ENCODE assay signal across 9 mouse cellular contexts in the genomic region with DNA sequence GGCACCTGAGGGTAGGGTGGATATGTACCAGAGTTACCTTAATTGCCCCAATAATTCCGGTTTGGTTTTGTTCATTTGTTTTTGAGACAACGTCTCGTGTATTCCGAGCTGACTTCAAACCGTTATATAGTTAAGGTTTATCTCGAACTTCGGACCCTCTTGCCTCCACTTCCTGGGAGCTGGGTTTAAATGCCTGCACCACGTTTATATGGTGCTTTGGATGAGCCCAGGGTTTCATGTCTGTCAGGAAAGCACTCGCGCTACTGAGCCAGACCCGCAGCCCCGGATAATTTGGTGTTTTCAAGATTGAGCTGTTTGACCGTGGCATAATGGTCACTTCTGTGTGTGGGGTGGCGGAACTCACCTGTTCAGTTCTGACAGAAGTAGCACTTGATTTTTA. TPM values are rescaled to one million over a fixed set of nuclear protein-coding genes. Genes with fewer than 3 reads are reported as not detected.
DNase-seq lines count a peak whose midpoint lies in the region; ATAC-seq and TF ChIP-seq lines count a peak whose summit lies in the region.
"Had no signal": no experiment of that assay in that cellular context is flagged by ENCODE, and none has a peak within 500 bp of the region (broad histone marks: within the 10 kb centered on the region; RNA-seq: fewer than 3 reads in every experiment).

No protein-coding gene starts in this region.

- peaks cover 2% of the 10 kb centered on the region; the same call in 1 of the 2 replicates for H3K79me2 ChIP-seq in heart, adult 2 months (replicated peaks; ENCODE audit: control insufficient read depth, insufficient read depth, low read length)

- ATAC-seq in erythroid progenitor cell, adult 5-6 weeks (replicated peaks; ENCODE audit: low FRiP score, poor library complexity, severe bottlenecking), result 0 out of 2 replicates have a peak, but pooled peaks have one; percentile 23
- ATAC-seq in liver, embryonic 13.5 days (ENCODE audit: low read depth), result no peak
- ATAC-seq in monocyte, adult 5-6 weeks (replicated peaks; ENCODE audit: insufficient number of reproducible peaks, low FRiP score, low TSS enrichment, poor library complexity, severe bottlenecking), result no peak

- intact Hi-C loops in heart, adult 2 months (cut with DNase I), result no loop called here
- intact Hi-C loops in heart, postnatal 36 days (cut with DNase I), result loop anchor here (2.0 kb wide), 1 partner anchor 18 kb away; the partner anchor contains the start of gene Selenos

- H3K9ac ChIP-seq in heart, adult 2 months (ENCODE audit: low read depth, low read length), result peak overlapping the region; percentile 92
- peak overlapping the region; percentile 93 for H3K9ac ChIP-seq in liver, embryonic 13.5 days

- H3K4me1 ChIP-seq in heart, adult 2 months (ENCODE audit: control insufficient read depth, insufficient read depth, low read length), result peaks cover 5% of the 10 kb centered on the region
- H3K4me1 ChIP-seq in liver, embryonic 13.5 days (replicated peaks), result peaks cover 23% of the 10 kb centered on the region

- no peak for DNase-seq in heart, adult 2 months
- no peak for DNase-seq in heart, postnatal 36 days
- DNase-seq in A20 (ENCODE audit: low read depth, low spot score), result peak; percentile 42
- DNase-seq in liver, embryonic 13.5 days, result no peak
- no peak for DNase-seq in thymus, postnatal 25 days
- DNase-seq in thymus, postnatal 14 days, result no peak

- no peak for TF ChIP-seq POLR2A in heart, adult 2 months (IDR thresholded peaks at IDR 0.05; ENCODE audit: insufficient read depth, low read depth, low read length)

- H3K9me3 ChIP-seq in liver, embryonic 13.5 days (replicated peaks), result no peaks in the 10 kb centered on the region

- H3K4me2 ChIP-seq in liver, embryonic 13.5 days, result peak overlapping the region; percentile 76

- H3K27ac ChIP-seq in heart, adult 2 months, result peak overlapping the region; percentile 90; the same call in 1 of the 2 replicates
- peak overlapping the region; percentile 81 for H3K27ac ChIP-seq in liver, embryonic 13.5 days

- H3K36me3 ChIP-seq in heart, adult 2 months (ENCODE audit: control insufficient read depth, insufficient read depth, low read length), result no peaks in the 10 kb centered on the region; the same call in 1 of the 2 replicates
- peaks cover 33% of the 10 kb centered on the region for H3K36me3 ChIP-seq in liver, embryonic 13.5 days

- TF ChIP-seq CTCF in heart, adult 2 months (IDR thresholded peaks at IDR 0.05), result no peak

- TF ChIP-seq EP300 in heart, adult 2 months (IDR thresholded peaks at IDR 0.05; ENCODE audit: insufficient read depth, low read depth, low read length), result no peak

- peak overlapping the region; percentile 73 for H3K4me3 ChIP-seq in heart, adult 2 months
- H3K4me3 ChIP-seq in liver, embryonic 13.5 days (replicated peaks), result peak overlapping the region; percentile 89

- WGBS in heart, adult 2 months, result 2% methylated on average over 14 of the region's 14 CpGs
- under 1% methylated on average over 14 of the region's 14 CpGs for WGBS in liver, embryonic 13.5 days (ENCODE audit: insufficient replicate concordance)

- no peaks in the 10 kb centered on the region for H3K27me3 ChIP-seq in heart, adult 2 months (ENCODE audit: control insufficient read depth, insufficient read depth, low read length)
- no peaks in the 10 kb centered on the region; the same call in 1 of the 2 replicates for H3K27me3 ChIP-seq in liver, embryonic 13.5 days

RNA-seq across cellular contexts. Expression of gene Snrpa1, which starts 2.3 kb away (rescaled TPM):
- total RNA-seq in heart, adult 2 months (2021), result 10 to 100 TPM; 21.7 to 22.3 TPM
- polyA plus RNA-seq in heart, adult 2 months (2012; rRNA removed), result 9.3 and 17.8 TPM in 2 replicates
- 10 to 100 TPM; 20.1 to 24.0 TPM for total RNA-seq in heart, postnatal 36 days (2021)
- total RNA-seq in erythroid progenitor cell, adult 5-6 weeks (2015; ENCODE audit: low replicate concordance), result 21.3 and 45.3 TPM in 2 replicates
- total RNA-seq in erythroid progenitor cell, adult 5-6 weeks (2017; ENCODE audit: low replicate concordance), result 16.9 and 45.1 TPM in 2 replicates
- 140 and 149 TPM in 2 replicates for polyA plus RNA-seq in liver, embryonic 13.5 days (2015; fragmentation: Nextera tagmentation; extraction: Ambion mirVana)
- total RNA-seq in monocyte, adult 5-6 weeks (2017), result 41.2 to 67.4 TPM (median 61.4 TPM) in 3 replicates

RNA-seq across cellular contexts. Expression of gene Gm45213, which starts 17.7 kb away (rescaled TPM):
- not detected for total RNA-seq in heart, adult 2 months (2021)
- not detected in 2 replicates for polyA plus RNA-seq in heart, adult 2 months (2012; rRNA removed)
- total RNA-seq in heart, postnatal 36 days (2021), result not detected
- not detected in 2 replicates for total RNA-seq in erythroid progenitor cell, adult 5-6 weeks (2015; ENCODE audit: low replicate concordance)
- total RNA-seq in erythroid progenitor cell, adult 5-6 weeks (2017; ENCODE audit: low replicate concordance), result not detected in 2 replicates
- polyA plus RNA-seq in liver, embryonic 13.5 days (2015; fragmentation: Nextera tagmentation; extraction: Ambion mirVana), result not detected in 2 replicates
- total RNA-seq in monocyte, adult 5-6 weeks (2017), result not detected in 3 replicates
- total RNA-seq: left cerebral cortex, postnatal 36 days had no signal

RNA-seq across cellular contexts. Expression of gene Selenos, which starts 18.4 kb away (rescaled TPM):
- total RNA-seq in heart, adult 2 months (2021), result 10 to 100 TPM; 34.1 to 43.7 TPM
- polyA plus RNA-seq in heart, adult 2 months (2012; rRNA removed), result 32.5 and 43.5 TPM in 2 replicates
- total RNA-seq in heart, postnatal 36 days (2021), result 10 to 100 TPM; 35.3 to 37.2 TPM
- 22.6 and 27.0 TPM in 2 replicates for total RNA-seq in erythroid progenitor cell, adult 5-6 weeks (2015; ENCODE audit: low replicate concordance)
- 17.5 and 18.9 TPM in 2 replicates for total RNA-seq in erythroid progenitor cell, adult 5-6 weeks (2017; ENCODE audit: low replicate concordance)
- polyA plus RNA-seq in liver, embryonic 13.5 days (2015; fragmentation: Nextera tagmentation; extraction: Ambion mirVana), result 64.6 and 68.2 TPM in 2 replicates
- total RNA-seq in monocyte, adult 5-6 weeks (2017), result 102 to 127 TPM (median 106 TPM) in 3 replicates

RNA-seq across cellular contexts. Expression of gene Chsy1, which starts 48.3 kb away (rescaled TPM):
- 10 to 100 TPM; 12.3 to 13.4 TPM for total RNA-seq in heart, adult 2 months (2021)
- polyA plus RNA-seq in heart, adult 2 months (2012; rRNA removed), result 4.8 and 7.5 TPM in 2 replicates
- total RNA-seq in heart, postnatal 36 days (2021), result 10 to 100 TPM; 12.2 to 16.0 TPM
- 7.6 and 10.1 TPM in 2 replicates for total RNA-seq in erythroid progenitor cell, adult 5-6 weeks (2015; ENCODE audit: low replicate concordance)
- 9.9 and 15.3 TPM in 2 replicates for total RNA-seq in erythroid progenitor cell, adult 5-6 weeks (2017; ENCODE audit: low replicate concordance)
- polyA plus RNA-seq in liver, embryonic 13.5 days (2015; fragmentation: Nextera tagmentation; extraction: Ambion mirVana), result 9.8 and 10.1 TPM in 2 replicates
- 91.3 to 286 TPM (median 103 TPM) in 3 replicates for total RNA-seq in monocyte, adult 5-6 weeks (2017)
